ENCODE assay signal across 9 mouse cellular contexts in the genomic region with DNA sequence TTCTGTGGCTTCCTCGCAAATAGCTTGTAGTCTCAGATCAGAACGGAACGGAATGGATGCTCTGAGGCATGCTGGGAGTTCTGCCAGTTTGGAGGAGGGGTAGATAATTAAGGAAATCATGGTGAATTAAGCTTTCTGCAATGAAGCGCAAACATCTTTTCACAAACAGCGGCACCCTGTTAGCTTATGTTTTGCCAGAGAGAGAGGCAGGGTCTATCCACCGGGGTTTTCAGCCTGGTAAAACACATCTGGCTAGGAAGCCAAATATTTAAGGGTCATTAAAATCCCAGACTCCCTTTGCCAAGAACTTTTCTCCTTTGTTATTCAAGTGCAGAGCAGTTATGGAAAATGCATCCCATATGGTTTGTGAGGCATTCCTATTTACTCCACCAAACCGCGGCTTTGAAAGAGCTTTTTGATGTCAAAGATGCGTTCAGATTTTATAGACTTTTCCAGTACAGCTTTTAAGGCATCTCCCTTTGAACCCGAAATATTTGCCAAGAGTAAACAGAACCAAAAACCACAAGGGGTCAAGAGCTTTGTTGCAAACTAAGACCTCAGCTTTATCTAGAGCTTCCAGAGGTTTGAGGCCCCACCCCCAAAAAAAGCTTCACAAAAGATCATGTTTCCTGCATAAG.
DNase-seq lines count a peak whose midpoint lies in the region; ATAC-seq lines count a peak whose summit lies in the region.
"Had no signal": no experiment of that assay in that cellular context is flagged by ENCODE, and none has a peak within 500 bp of the region (broad histone marks: within the 10 kb centered on the region; RNA-seq: fewer than 3 reads in every experiment).

No protein-coding gene starts in this region.

- ATAC-seq in hindbrain, embryonic 16.5 days, result peak; percentile 72; the same call in 1 of the 2 replicates
- ATAC-seq in hindbrain, embryonic 13.5 days (ENCODE audit: low FRiP score), result no peak
- peak; percentile 33; the same call in 1 of the 2 replicates for ATAC-seq in forebrain, embryonic 12.5 days (ENCODE audit: low FRiP score)
- ATAC-seq in limb, embryonic 13.5 days (ENCODE audit: low FRiP score, low read depth), result peak; percentile 42; the same call in 1 of the 2 replicates

- H3K9ac ChIP-seq in hindbrain, embryonic 16.5 days (ENCODE audit: low read depth, low read length), result no peak overlapping the region
- H3K9ac ChIP-seq in hindbrain, embryonic 13.5 days, result no peak overlapping the region
- no peak overlapping the region for H3K9ac ChIP-seq in forebrain, embryonic 12.5 days
- no peak overlapping the region for H3K9ac ChIP-seq in limb, embryonic 13.5 days

- H3K4me1 ChIP-seq in hindbrain, embryonic 16.5 days (ENCODE audit: control insufficient read depth, insufficient read depth, low read depth, low read length), result 0 out of 2 replicates have a peak, but pooled peaks cover 3% of the 10 kb centered on the region
- H3K4me1 ChIP-seq in hindbrain, embryonic 13.5 days (replicated peaks), result 0 out of 2 replicates have a peak, but pooled peaks cover 3% of the 10 kb centered on the region
- H3K4me1 ChIP-seq in forebrain, embryonic 12.5 days, result no peaks in the 10 kb centered on the region
- H3K4me1 ChIP-seq in limb, embryonic 13.5 days, result peaks cover 73% of the 10 kb centered on the region

- H3K9me3 ChIP-seq in hindbrain, embryonic 16.5 days (ENCODE audit: control insufficient read depth, low read length), result no peaks in the 10 kb centered on the region
- no peaks in the 10 kb centered on the region for H3K9me3 ChIP-seq in hindbrain, embryonic 13.5 days
- no peaks in the 10 kb centered on the region for H3K9me3 ChIP-seq in forebrain, embryonic 12.5 days
- no peaks in the 10 kb centered on the region for H3K9me3 ChIP-seq in limb, embryonic 13.5 days

- H3K36me3 ChIP-seq in hindbrain, embryonic 16.5 days (ENCODE audit: control insufficient read depth, insufficient read depth, low read length), result no peaks in the 10 kb centered on the region
- no peaks in the 10 kb centered on the region for H3K36me3 ChIP-seq in hindbrain, embryonic 13.5 days
- no peaks in the 10 kb centered on the region for H3K36me3 ChIP-seq in forebrain, embryonic 12.5 days (replicated peaks)
- no peaks in the 10 kb centered on the region for H3K36me3 ChIP-seq in limb, embryonic 13.5 days

- no peak overlapping the region for H3K4me3 ChIP-seq in hindbrain, embryonic 16.5 days (ENCODE audit: low read length)
- H3K4me3 ChIP-seq in hindbrain, embryonic 13.5 days, result no peak overlapping the region
- H3K4me3 ChIP-seq in forebrain, embryonic 12.5 days (replicated peaks), result no peak overlapping the region
- no peak overlapping the region for H3K4me3 ChIP-seq in limb, embryonic 13.5 days

- DNase-seq in NIH3T3 (ENCODE audit: low read depth) (peak; percentile 77), MN1 (ENCODE audit: low spot score) (no peak)
- DNase-seq in thymus, postnatal 25 days, result no peak
- DNase-seq in spleen, postnatal 4 days (ENCODE audit: low spot score in 2 of 2), result no peak

- no peaks in the 10 kb centered on the region for H3K27me3 ChIP-seq in hindbrain, embryonic 16.5 days (replicated peaks; ENCODE audit: control insufficient read depth, insufficient read depth, low read length)
- no peaks in the 10 kb centered on the region for H3K27me3 ChIP-seq in hindbrain, embryonic 13.5 days
- 0 out of 2 replicates have a peak, but pooled peaks cover 4% of the 10 kb centered on the region for H3K27me3 ChIP-seq in forebrain, embryonic 12.5 days
- no peaks in the 10 kb centered on the region for H3K27me3 ChIP-seq in limb, embryonic 13.5 days

- 41% methylated on average over 10 of the region's 10 CpGs for WGBS in hindbrain, embryonic 16.5 days
- WGBS in hindbrain, embryonic 13.5 days, result 57% methylated on average over 10 of the region's 10 CpGs
- WGBS in forebrain, embryonic 12.5 days, result 51% methylated on average over 10 of the region's 10 CpGs
- WGBS in limb, embryonic 13.5 days, result 15% methylated on average over 10 of the region's 10 CpGs

- no peak overlapping the region for H3K27ac ChIP-seq in hindbrain, embryonic 16.5 days (ENCODE audit: low read depth, low read length)
- no peak overlapping the region for H3K27ac ChIP-seq in hindbrain, embryonic 13.5 days
- no peak overlapping the region for H3K27ac ChIP-seq in forebrain, embryonic 12.5 days
- peak overlapping the region; percentile 93 for H3K27ac ChIP-seq in limb, embryonic 13.5 days
- H3K27ac ChIP-seq: macrophage had no signal

- H3K4me2 ChIP-seq in hindbrain, embryonic 16.5 days (ENCODE audit: low read length), result no peak overlapping the region
- no peak overlapping the region for H3K4me2 ChIP-seq in hindbrain, embryonic 13.5 days
- H3K4me2 ChIP-seq in forebrain, embryonic 12.5 days, result no peak overlapping the region
- peak overlapping the region; percentile 37 for H3K4me2 ChIP-seq in limb, embryonic 13.5 days (replicated peaks)
